Mouse (Mus musculus) embryonic facial prominence, embryonic 10.5 days (tissue): Measurements from ENCODE around the gene Ddx50. TPM values are rescaled to one million over a fixed set of nuclear protein-coding genes. Genes with fewer than 3 reads are reported as not detected.
"Not testable (repeated sequence)": the region's sequence is repeated elsewhere in the genome, so short reads cannot be mapped to it uniquely, and the experiment has no call there.

Source experiments
- DNase-seq: peaks from one replicate; pipeline ENCODE4 v3.0.0-alpha.2; 2017; ENCODE audit warnings: low spot score
- H3K27ac ChIP-seq: fragments of 300-500 bp; sonication (generic); replicated peaks from 2 replicates; pipeline ENCODE4 v1.5.1; 2016; ENCODE audit warnings: mild to moderate bottlenecking
- H3K27me3 ChIP-seq: fragments of 300-500 bp; sonication (generic); replicated peaks from 2 replicates; pipeline ENCODE4 v1.6.1; 2016; ENCODE audit warnings: low read depth, mild to moderate bottlenecking; ENCODE audit not compliant: poor library complexity, severe bottlenecking
- H3K36me3 ChIP-seq: fragments of 300-500 bp; sonication (generic); replicated peaks from 2 replicates; pipeline ENCODE4 v1.6.1; 2016; ENCODE audit warnings: mild to moderate bottlenecking, moderate library complexity
- H3K4me1 ChIP-seq: fragments of 300-500 bp; sonication (generic); 2 replicates; pipeline ENCODE4 v1.6.1; 2016
- H3K4me3 ChIP-seq: fragments of 300-500 bp; sonication (generic); 2 replicates; pipeline ENCODE4 v1.5.1; 2016; ENCODE audit warnings: mild to moderate bottlenecking, moderate library complexity
- H3K9me3 ChIP-seq: fragments of 300-500 bp; sonication (generic); 2 replicates; pipeline ENCODE4 v1.6.1; 2016; ENCODE audit warnings: mild to moderate bottlenecking
- WGBS: fragments of 180-500 bp; shearing (Covaris S2); methylation state at CpG from one replicate; pipeline ENCODE4 v1.1.7; 2016; 5-methylcytosine and 5-hydroxymethylcytosine counted together
- polyA plus RNA-seq: library from polyadenylated mRNA; unstranded; fragments of >200 nt; fragmentation: Nextera tagmentation; extraction: Ambion mirVana; gene quantifications from 2 replicates; pipeline ENCODE4 v1.2.1, GENCODE M21; 2016

Gene Ddx50
- polyA plus RNA-seq, 1 experiment from 2014 or later: 120 TPM

DNA sequence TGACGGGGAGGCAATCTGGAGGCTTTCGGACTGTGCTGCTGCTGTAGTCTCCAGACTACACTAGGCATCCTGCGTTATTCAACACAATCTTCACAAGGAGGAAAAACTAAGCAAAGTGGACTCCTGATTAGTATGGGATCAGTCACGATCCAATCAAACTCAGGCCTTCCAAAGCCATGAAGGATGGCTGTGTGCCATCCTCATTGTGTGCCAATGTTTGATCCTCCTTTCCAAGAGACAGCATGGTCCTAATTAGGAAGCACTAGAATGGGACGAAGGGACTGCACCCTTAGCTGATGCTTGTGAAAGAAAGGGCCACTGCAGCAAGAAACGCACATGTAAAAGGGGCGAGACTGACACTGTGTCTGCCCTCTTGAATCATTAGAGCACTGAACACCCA is 58.5 kb downstream of the Ddx50 start:
- DNase-seq: no peak
- H3K27me3 ChIP-seq: no peaks in the 10 kb centered on the region
- H3K36me3 ChIP-seq: peaks cover 98% of the 10 kb centered on the region
- no peaks in the 10 kb centered on the region for H3K4me1 ChIP-seq
- 92% methylated on average over 7 of the region's 7 CpGs for WGBS
- H3K9me3 ChIP-seq: no peaks in the 10 kb centered on the region
- H3K4me3 ChIP-seq: no peak overlapping the region
- H3K27ac ChIP-seq: no peak overlapping the region

- no peaks in the 10 kb centered on the region for H3K27me3 ChIP-seq
- H3K4me3 ChIP-seq: no peak overlapping the region
- 57% methylated on average over 6 of the region's 6 CpGs for WGBS
- DNase-seq: peak; percentile 76
- H3K27ac ChIP-seq: no peak overlapping the region
- no peaks in the 10 kb centered on the region for H3K9me3 ChIP-seq
- peaks cover 100% of the 10 kb centered on the region for H3K36me3 ChIP-seq
- H3K4me1 ChIP-seq: no peaks in the 10 kb centered on the region
Measured at GRCm38 (mm10) chr10:62590200-62590599, 60.8 kb downstream of the Ddx50 start.

DNA sequence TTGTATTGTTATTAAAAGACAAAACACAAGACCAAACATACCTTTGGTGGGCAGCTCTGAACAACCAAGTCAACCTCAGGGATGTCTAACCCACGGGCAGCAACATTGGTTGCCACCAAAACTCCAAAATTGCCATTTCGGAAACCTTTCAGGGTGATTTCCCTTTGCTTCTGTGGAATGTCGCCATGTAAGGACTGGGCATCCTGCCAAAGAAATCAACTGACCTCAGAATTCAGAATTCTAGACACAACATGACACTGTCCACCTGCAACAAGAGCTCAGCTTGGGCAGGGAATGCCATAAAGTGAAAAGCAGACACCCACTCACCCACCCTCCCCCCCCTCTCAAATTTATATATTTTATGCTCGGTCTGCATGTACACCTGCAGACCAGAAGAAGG is 62.4 kb downstream of the Ddx50 start:
- 91% methylated on average over 4 of the region's 4 CpGs for WGBS
- Histone ChIP-seq H3K4me1 (no peaks in the 10 kb centered on the region), H3K4me3 (no peak overlapping the region), H3K27ac (no peak overlapping the region), H3K27me3 (no peaks in the 10 kb centered on the region), H3K36me3 (peaks cover 100% of the 10 kb centered on the region), H3K9me3 (no peaks in the 10 kb centered on the region)
- no peak for DNase-seq

- H3K27ac ChIP-seq: no peak overlapping the region
- no peak for DNase-seq
- H3K36me3 ChIP-seq: peaks cover 85% of the 10 kb centered on the region
- no peaks in the 10 kb centered on the region for H3K9me3 ChIP-seq
- H3K4me3 ChIP-seq: no peak overlapping the region
- no peaks in the 10 kb centered on the region for H3K4me1 ChIP-seq
- H3K27me3 ChIP-seq: no peaks in the 10 kb centered on the region
- 92% methylated on average over 1 of the region's 1 CpGs for WGBS
Measured at GRCm38 (mm10) chr10:62583245-62583644, 67.8 kb downstream of the Ddx50 start.

DNA sequence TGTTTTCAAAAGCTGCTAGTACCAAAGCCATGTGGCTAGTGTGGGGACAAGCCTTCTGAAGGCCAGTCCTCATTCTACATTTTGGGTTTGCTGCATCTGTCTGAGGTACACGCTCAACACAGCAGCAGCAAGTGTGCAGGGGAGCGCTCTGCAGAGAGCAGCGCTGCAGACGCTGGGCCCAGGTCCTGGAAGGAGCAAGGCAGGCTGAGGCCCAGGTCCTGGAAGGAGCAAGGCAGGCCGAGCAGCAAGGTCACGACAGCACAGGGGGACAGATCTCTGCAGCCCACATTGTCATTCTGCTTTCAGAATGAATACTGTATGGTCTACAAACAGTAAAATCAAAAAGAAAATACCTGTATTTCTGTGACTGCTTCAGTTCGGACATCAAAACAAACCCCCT is 68.3 kb downstream of the Ddx50 start:
- Histone ChIP-seq H3K27me3 (no peaks in the 10 kb centered on the region), H3K27ac (no peak overlapping the region), H3K4me1 (peaks cover 2% of the 10 kb centered on the region), H3K36me3 (peaks cover 79% of the 10 kb centered on the region), H3K4me3 (no peak overlapping the region), H3K9me3 (no peaks in the 10 kb centered on the region)
- no peak for DNase-seq
- WGBS: 88% methylated on average over 7 of the region's 7 CpGs

GRCm38 (mm10) chr10:62582263-62582662 is 68.8 kb downstream of the Ddx50 start:
- Histone ChIP-seq H3K36me3 (peaks cover 75% of the 10 kb centered on the region), H3K9me3 (no peaks in the 10 kb centered on the region), H3K4me1 (peaks cover 6% of the 10 kb centered on the region), H3K27me3 (no peaks in the 10 kb centered on the region), H3K4me3 (no peak overlapping the region), H3K27ac (no peak overlapping the region)
- DNase-seq: no peak
- WGBS: 93% methylated on average over 17 of the region's 17 CpGs

GRCm38 (mm10) chr10:62579129-62579528 is 71.9 kb downstream of the Ddx50 start:
- H3K4me3 ChIP-seq, H3K27me3 ChIP-seq, H3K9me3 ChIP-seq, H3K27ac ChIP-seq, DNase-seq: not testable (repeated sequence)
- H3K36me3 ChIP-seq: peaks cover 61% of the 10 kb centered on the region
- peaks cover 14% of the 10 kb centered on the region for H3K4me1 ChIP-seq
- 88% methylated on average over 12 of the region's 13 CpGs for WGBS

DNA sequence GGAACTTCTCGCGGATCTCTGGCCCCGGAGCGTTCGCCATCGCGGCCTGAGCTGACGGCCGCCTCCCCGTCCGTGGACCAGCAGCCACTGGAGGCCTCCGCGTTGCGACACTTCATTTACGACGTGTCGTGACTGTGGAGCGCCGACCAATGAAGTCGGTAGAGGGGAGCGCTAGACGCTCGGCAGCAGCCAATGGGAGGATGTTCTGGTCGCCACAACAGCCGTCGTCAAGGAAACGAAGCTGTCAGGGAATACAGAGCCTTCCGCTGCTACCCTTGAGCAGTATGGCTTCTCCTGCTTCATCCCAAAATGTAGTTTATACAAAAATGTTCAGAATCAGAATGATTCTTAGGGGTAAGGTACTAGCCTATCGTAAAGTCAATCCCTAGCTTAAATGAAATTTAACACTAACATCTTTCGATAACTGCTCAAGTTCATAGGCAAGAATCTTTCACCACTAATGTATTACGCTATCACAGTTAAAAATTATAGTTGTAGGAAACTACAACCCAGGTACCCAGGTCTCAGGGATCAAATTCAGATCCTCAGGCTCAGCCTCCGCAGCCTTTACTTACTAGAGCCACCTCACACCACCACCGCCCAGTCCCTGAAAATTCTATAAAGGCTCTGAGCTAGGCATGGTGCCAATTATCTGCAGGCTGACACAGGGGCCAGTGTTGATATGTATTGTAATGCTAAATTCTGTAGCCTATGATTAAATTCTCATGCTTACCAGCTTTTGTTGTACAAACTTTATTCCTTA is 72.5 kb downstream of the Ddx50 start, which contains the start of gene Kif1bp:
TSS of gene Kif1bp (minus strand) at position 120 of the 763 bp plus-strand sequence.
- H3K4me3 ChIP-seq: peak within 1 kb of the TSS; percentile 96
- peaks cover 61% of the 10 kb centered on the region for H3K36me3 ChIP-seq
- peak; percentile 97 for DNase-seq
- H3K27me3 ChIP-seq: no peaks in the 10 kb centered on the region
- H3K27ac ChIP-seq: peak within 1 kb of the TSS; percentile 87
- no peaks in the 10 kb centered on the region for H3K9me3 ChIP-seq
- peaks cover 14% of the 10 kb centered on the region for H3K4me1 ChIP-seq
- WGBS: 6% methylated on average over 33 of the region's 33 CpGs

- WGBS: 1% methylated on average over 54 of the region's 54 CpGs
- H3K4me1 ChIP-seq: peaks cover 14% of the 10 kb centered on the region
- no peaks in the 10 kb centered on the region for H3K27me3 ChIP-seq
- DNase-seq: no peak
- H3K9me3 ChIP-seq: no peaks in the 10 kb centered on the region
- peak overlapping the region; percentile 96 for H3K4me3 ChIP-seq
- peak overlapping the region; percentile 87 for H3K27ac ChIP-seq
- peaks cover 61% of the 10 kb centered on the region for H3K36me3 ChIP-seq
Measured at GRCm38 (mm10) chr10:62577673-62578337, 73.2 kb downstream of the Ddx50 start.

DNA sequence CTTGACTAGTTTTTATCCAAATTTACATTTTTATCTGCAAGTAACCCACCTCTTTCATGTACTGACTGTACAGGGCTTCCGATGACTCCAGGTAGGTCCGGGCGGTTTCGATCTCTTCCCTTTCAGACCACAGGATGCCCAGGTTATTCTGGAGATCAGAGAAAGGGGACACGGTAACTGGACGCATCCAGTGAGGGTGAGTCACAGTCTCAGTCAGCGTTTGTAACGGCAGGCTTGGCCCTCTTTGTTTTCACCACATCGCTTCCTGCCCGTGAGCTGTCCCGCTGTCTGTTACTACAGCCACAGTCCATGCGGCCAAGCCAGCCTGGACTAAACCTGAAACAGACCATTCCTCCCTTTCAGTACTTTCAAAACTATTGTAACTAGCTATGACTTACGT is 76.0 kb downstream of the Ddx50 start:
- H3K36me3 ChIP-seq: peaks cover 59% of the 10 kb centered on the region
- H3K27ac ChIP-seq: no peak overlapping the region

GRCm38 (mm10) chr10:62570126-62570871 is 80.7 kb downstream of the Ddx50 start:
- Histone ChIP-seq H3K4me3 (no peak overlapping the region), H3K9me3 (no peaks in the 10 kb centered on the region), H3K4me1 (no peaks in the 10 kb centered on the region), H3K27ac (no peak overlapping the region), H3K27me3 (no peaks in the 10 kb centered on the region), H3K36me3 (peaks cover 97% of the 10 kb centered on the region)
- WGBS: 94% methylated on average over 7 of the region's 7 CpGs
- DNase-seq: no peak

More for the DNA sequence above, 76.0 kb downstream of the Ddx50 start:
- WGBS: 90% methylated on average over 13 of the region's 13 CpGs
- Histone ChIP-seq H3K27me3 (no peaks in the 10 kb centered on the region), H3K4me1 (peaks cover 14% of the 10 kb centered on the region), H3K4me3 (no peak overlapping the region), H3K9me3 (no peaks in the 10 kb centered on the region)
- DNase-seq: no peak

GRCm38 (mm10) chr10:62568861-62569260 is 82.2 kb downstream of the Ddx50 start:
- Histone ChIP-seq H3K4me3 (no peak overlapping the region), H3K4me1 (no peaks in the 10 kb centered on the region), H3K27ac (no peak overlapping the region), H3K9me3 (no peaks in the 10 kb centered on the region), H3K36me3 (peaks cover 97% of the 10 kb centered on the region), H3K27me3 (no peaks in the 10 kb centered on the region)
- DNase-seq: no peak
- 91% methylated on average over 4 of the region's 4 CpGs for WGBS
